In genomic region chr11:102317298-102317900, GRCm38 (mm10) we compare ENCODE assay signal across 8 mouse cellular contexts. TPM values are rescaled to one million over a fixed set of nuclear protein-coding genes. Genes with fewer than 3 reads are reported as not detected.
DNase-seq lines count a peak whose midpoint lies in the region; ATAC-seq and TF ChIP-seq lines count a peak whose summit lies in the region.
"Had no signal": no experiment of that assay in that cellular context is flagged by ENCODE, and none has a peak within 500 bp of the region (broad histone marks: within the 10 kb centered on the region; RNA-seq: fewer than 3 reads in every experiment).

No protein-coding gene starts in this region.

- peaks cover 25% of the 10 kb centered on the region for H3K4me1 ChIP-seq in embryonic facial prominence, embryonic 15.5 days
- H3K4me1 ChIP-seq in heart, postnatal 0 days (ENCODE audit: control insufficient read depth, insufficient read depth), result peaks cover 5% of the 10 kb centered on the region; the same call in 1 of the 2 replicates

- H3K4me3 ChIP-seq in embryonic facial prominence, embryonic 15.5 days (replicated peaks), result peak overlapping the region; percentile 86
- H3K4me3 ChIP-seq in heart, postnatal 0 days (ENCODE audit: low read depth, low read length), result peak overlapping the region; percentile 90
- peak overlapping the region; percentile 80 for H3K4me3 ChIP-seq in left cerebral cortex, adult 2 months

- intact Hi-C loops in left cerebral cortex, adult 2 months (cut with DNase I), result loop anchor here (2.0 to 10.0 kb wide), 2 partner anchors 21 to 237 kb away; partner anchors contain the start of genes Atxn7l3 and Gpatch8

- peak; percentile 6 for ATAC-seq in embryonic facial prominence, embryonic 15.5 days (ENCODE audit: insufficient number of reproducible peaks, low FRiP score, low TSS enrichment, low read depth)
- peak; percentile 5; the same call in 1 of the 2 replicates for ATAC-seq in heart, postnatal 0 days (ENCODE audit: insufficient read depth, low read depth)

- under 1% methylated on average over 74 of the region's 87 CpGs for WGBS in embryonic facial prominence, embryonic 15.5 days
- WGBS in heart, postnatal 0 days, result under 1% methylated on average over 36 of the region's 87 CpGs

- H3K9me3 ChIP-seq in embryonic facial prominence, embryonic 15.5 days (replicated peaks), result no peaks in the 10 kb centered on the region
- H3K9me3 ChIP-seq in heart, postnatal 0 days (replicated peaks; ENCODE audit: control insufficient read depth, low read length), result no peaks in the 10 kb centered on the region

- peak overlapping the region; percentile 87 for H3K4me2 ChIP-seq in embryonic facial prominence, embryonic 15.5 days (replicated peaks)
- H3K4me2 ChIP-seq in heart, postnatal 0 days (ENCODE audit: low read depth, low read length), result peak overlapping the region; percentile 84

- no peak for TF ChIP-seq CTCF in heart, postnatal 0 days (IDR thresholded peaks at IDR 0.05; ENCODE audit: low read depth)
- TF ChIP-seq CTCF in left cerebral cortex, adult 2 months (IDR thresholded peaks at IDR 0.05), result peak; percentile 8

- peaks cover 30% of the 10 kb centered on the region for H3K36me3 ChIP-seq in embryonic facial prominence, embryonic 15.5 days
- H3K36me3 ChIP-seq in heart, postnatal 0 days (replicated peaks; ENCODE audit: control insufficient read depth, insufficient read depth, low read length), result peaks cover 29% of the 10 kb centered on the region

- peak overlapping the region; percentile 99 for H3K27ac ChIP-seq in embryonic facial prominence, embryonic 15.5 days (replicated peaks)
- H3K27ac ChIP-seq in heart, postnatal 0 days (ENCODE audit: low read depth), result peak overlapping the region; percentile 98
- peak overlapping the region; percentile 94 for H3K27ac ChIP-seq in left cerebral cortex, adult 2 months

- peak; percentile 83 for DNase-seq in CD4-positive, CD25-positive, alpha-beta regulatory T cell, adult 2 months (ENCODE audit: low read depth, low spot score)
- peak; percentile 50 for DNase-seq in R1 (ENCODE audit: low read depth, low spot score)
- DNase-seq in heart, postnatal 0 days (ENCODE audit: low spot score), result peak; percentile 71
- DNase-seq in left cerebral cortex, adult 2 months (ENCODE audit: extremely low spot score in 1 of 2, low spot score in 2 of 2), result peak; percentile 73 to 74
- DNase-seq in lung, postnatal 4 days, result peak; percentile 81 to 86
- DNase-seq in right cerebral cortex, postnatal 4 days, result peak; percentile 59

- H3K9ac ChIP-seq in embryonic facial prominence, embryonic 15.5 days, result peak overlapping the region; percentile 97
- peak overlapping the region; percentile 97 for H3K9ac ChIP-seq in heart, postnatal 0 days (replicated peaks; ENCODE audit: low read depth, low read length)

- H3K27me3 ChIP-seq in embryonic facial prominence, embryonic 15.5 days, result no peaks in the 10 kb centered on the region
- H3K27me3 ChIP-seq in heart, postnatal 0 days (ENCODE audit: control insufficient read depth, insufficient read depth, low read length), result no peaks in the 10 kb centered on the region

- no peak for TF ChIP-seq EP300 in heart, postnatal 0 days (IDR thresholded peaks at IDR 0.05; ENCODE audit: low read depth)

RNA-seq across cellular contexts. Expression of gene Ubtf, which starts 2.1 kb away (rescaled TPM):
- 86.6 and 87.3 TPM in 2 replicates for polyA plus RNA-seq in embryonic facial prominence, embryonic 15.5 days (2015; fragmentation: Nextera tagmentation; extraction: Ambion mirVana)
- 30.8 and 34.5 TPM in 2 replicates for total RNA-seq in heart, postnatal 0 days (2014; rRNA removed; ENCODE audit: low replicate concordance)
- 36.5 and 42.5 TPM in 2 replicates for polyA plus RNA-seq in heart, postnatal 0 days (2015; fragmentation: Nextera tagmentation; extraction: Ambion mirVana)
- total RNA-seq in left cerebral cortex, adult 2 months (2021), result 100 to 1,000 TPM; 131 to 141 TPM

RNA-seq across cellular contexts. Expression of gene Atxn7l3, which starts 21.0 kb away (rescaled TPM):
- polyA plus RNA-seq in embryonic facial prominence, embryonic 15.5 days (2015; fragmentation: Nextera tagmentation; extraction: Ambion mirVana), result 18.4 and 20.0 TPM in 2 replicates
- 32.5 and 36.2 TPM in 2 replicates for total RNA-seq in heart, postnatal 0 days (2014; rRNA removed; ENCODE audit: low replicate concordance)
- polyA plus RNA-seq in heart, postnatal 0 days (2015; fragmentation: Nextera tagmentation; extraction: Ambion mirVana), result 5.2 and 5.4 TPM in 2 replicates
- 100 to 1,000 TPM; 236 to 242 TPM for total RNA-seq in left cerebral cortex, adult 2 months (2021)

RNA-seq across cellular contexts. Expression of gene Tmub2, which starts 32.7 kb away (rescaled TPM):
- 58.3 and 59.5 TPM in 2 replicates for polyA plus RNA-seq in embryonic facial prominence, embryonic 15.5 days (2015; fragmentation: Nextera tagmentation; extraction: Ambion mirVana)
- total RNA-seq in heart, postnatal 0 days (2014; rRNA removed; ENCODE audit: low replicate concordance), result 57.4 and 61.7 TPM in 2 replicates
- polyA plus RNA-seq in heart, postnatal 0 days (2015; fragmentation: Nextera tagmentation; extraction: Ambion mirVana), result 29.8 and 30.1 TPM in 2 replicates
- total RNA-seq in left cerebral cortex, adult 2 months (2021), result 10 to 100 TPM; 66.6 to 74.4 TPM

RNA-seq across cellular contexts. Expression of gene Slc4a1, which starts 48.6 kb away (rescaled TPM):
- 5.0 and 5.2 TPM in 2 replicates for polyA plus RNA-seq in embryonic facial prominence, embryonic 15.5 days (2015; fragmentation: Nextera tagmentation; extraction: Ambion mirVana)
- 1.9 and 7.5 TPM in 2 replicates for total RNA-seq in heart, postnatal 0 days (2014; rRNA removed; ENCODE audit: low replicate concordance)
- 1.3 and 3.1 TPM in 2 replicates for polyA plus RNA-seq in heart, postnatal 0 days (2015; fragmentation: Nextera tagmentation; extraction: Ambion mirVana)
- total RNA-seq in left cerebral cortex, adult 2 months (2021), result under 1 TPM; 0.16 to 0.43 TPM

RNA-seq across cellular contexts. Expression of gene Asb16, which starts 48.9 kb away (rescaled TPM):
- polyA plus RNA-seq in embryonic facial prominence, embryonic 15.5 days (2015; fragmentation: Nextera tagmentation; extraction: Ambion mirVana), result 0.12 and 0.26 TPM in 2 replicates
- 0.99 and 1.2 TPM in 2 replicates for total RNA-seq in heart, postnatal 0 days (2014; rRNA removed; ENCODE audit: low replicate concordance)
- 0.07 TPM in 2 replicates for polyA plus RNA-seq in heart, postnatal 0 days (2015; fragmentation: Nextera tagmentation; extraction: Ambion mirVana)
- 1 to 10 TPM; 1.2 to 1.4 TPM for total RNA-seq in left cerebral cortex, adult 2 months (2021)
- total RNA-seq: hematopoietic stem cell, adult 5-6 weeks had no signal

Comparison
In these comparisons a context has a peak if more than half of its experiments do, and no peak if none do; other contexts are left out.
1. Peak in every context shown above with its lines: DNase-seq, ATAC-seq, H3K4me3 ChIP-seq and H3K27ac ChIP-seq.